Mouse (Mus musculus) megakaryocyte, embryonic 14.5 days (primary cell): ENCODE results near the gene Pgls.

ENCODE experiments used
- FLI1 ChIP-seq: IDR thresholded peaks from 2 replicates; pipeline ENCODE4 v1.6.1; 2012; ENCODE audit warnings: low read length, inconsistent platforms, mixed read lengths
- GATA1 ChIP-seq: IDR thresholded peaks from 3 replicates; pipeline ENCODE4 v1.6.1; 2012; ENCODE audit warnings: mixed read lengths, low read length, inconsistent platforms, borderline replicate concordance

GRCm38 (mm10) chr8:71633164-71633563, 41.2 kb downstream of the Pgls start:
- TF ChIP-seq FLI1, result no peak
- no peak for TF ChIP-seq GATA1
